15 mouse cellular contexts compared by ENCODE assay signal in the genomic region with DNA sequence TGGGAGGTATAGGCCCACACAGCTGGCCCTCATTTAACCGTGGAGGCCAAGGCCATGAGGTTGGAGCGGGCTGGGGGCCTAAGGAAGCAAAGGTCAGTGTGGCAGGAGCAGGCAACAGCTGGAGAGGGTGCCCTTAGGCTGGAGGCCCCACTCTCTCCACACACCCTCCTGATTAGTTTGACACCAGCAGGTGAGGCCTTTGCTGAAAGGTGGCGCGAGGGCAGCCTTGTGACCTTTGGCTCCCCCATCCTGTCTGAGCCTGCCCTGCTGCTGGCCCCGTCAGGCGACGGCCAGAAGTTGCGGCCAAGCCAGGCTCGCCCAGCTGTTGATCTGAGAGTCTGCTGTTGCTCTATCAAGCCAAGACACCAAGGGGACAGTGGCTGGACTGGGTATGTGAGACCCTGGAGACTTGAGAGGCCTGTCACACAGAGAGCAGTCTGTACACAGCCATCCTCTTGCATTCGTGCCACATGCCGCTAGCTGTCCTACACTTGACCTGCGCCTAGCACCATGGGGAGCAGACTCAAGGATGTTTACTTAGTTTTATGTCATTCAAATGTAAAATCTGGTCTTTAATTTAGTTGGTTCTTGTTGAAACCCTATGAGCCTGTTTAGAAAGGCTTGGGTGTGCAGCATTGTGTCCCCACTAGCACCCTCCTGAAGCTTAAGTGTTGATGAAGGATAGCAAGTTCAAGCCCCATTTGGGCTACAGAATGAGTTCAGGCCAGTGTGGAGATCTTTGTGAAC.
DNase-seq lines count a peak whose midpoint lies in the region; ATAC-seq and TF ChIP-seq lines count a peak whose summit lies in the region.
"Had no signal": no experiment of that assay in that cellular context is flagged by ENCODE, and none has a peak within 500 bp of the region (broad histone marks: within the 10 kb centered on the region; RNA-seq: fewer than 3 reads in every experiment).

No protein-coding gene starts in this region.

- peaks cover 34% of the 10 kb centered on the region for H3K4me1 ChIP-seq in forebrain, embryonic 10.5 days
- 0 out of 2 replicates have a peak, but pooled peaks cover 5% of the 10 kb centered on the region for H3K4me1 ChIP-seq in forebrain, embryonic 12.5 days
- H3K4me1 ChIP-seq in lung, postnatal 0 days (ENCODE audit: insufficient read depth, low read depth, low read length), result no peaks in the 10 kb centered on the region
- H3K4me1 ChIP-seq: liver, embryonic 13.5 days; neural tube, embryonic 12.5 days had no signal

- H3K27me3 ChIP-seq in forebrain, embryonic 10.5 days (ENCODE audit: poor library complexity, severe bottlenecking), result peaks cover 43% of the 10 kb centered on the region
- peaks cover 12% of the 10 kb centered on the region; the same call in 1 of the 2 replicates for H3K27me3 ChIP-seq in forebrain, embryonic 12.5 days
- H3K27me3 ChIP-seq in lung, postnatal 0 days (replicated peaks; ENCODE audit: insufficient read depth, low read length), result no peaks in the 10 kb centered on the region
- H3K27me3 ChIP-seq: liver, embryonic 13.5 days; neural tube, embryonic 12.5 days had no signal

- ATAC-seq in forebrain, embryonic 12.5 days (ENCODE audit: low FRiP score), result no peak
- no peak for ATAC-seq in lung, postnatal 0 days
- ATAC-seq: hindbrain, embryonic 16.5 days; midbrain, embryonic 16.5 days had no signal

- TF ChIP-seq EP300 in lung, postnatal 0 days (IDR thresholded peaks at IDR 0.05), result no peak

- H3K4me3 ChIP-seq in forebrain, embryonic 10.5 days, result no peak overlapping the region
- no peak overlapping the region for H3K4me3 ChIP-seq in forebrain, embryonic 12.5 days (replicated peaks)
- H3K4me3 ChIP-seq in lung, postnatal 0 days (ENCODE audit: low read depth, low read length), result no peak overlapping the region
- H3K4me3 ChIP-seq: liver, embryonic 13.5 days; neural tube, embryonic 12.5 days had no signal

- no peak for DNase-seq in forebrain, embryonic 10.5 days (ENCODE audit: extremely low spot score, low spot score)
- peak; percentile 1 for DNase-seq in lung, postnatal 36 days
- DNase-seq in lung, postnatal 0 days (ENCODE audit: low spot score), result no peak
- DNase-seq in gastrocnemius, postnatal 10 days, result peak; percentile 51
- peak; percentile 63 for DNase-seq in skeletal muscle tissue, adult 2 months (ENCODE audit: low read depth, low spot score)
- DNase-seq in cerebellum, postnatal 10 days, result no peak
- DNase-seq in cerebellum, postnatal 4 days (ENCODE audit: low spot score in 2 of 2), result no peak
- DNase-seq: cerebellum, postnatal 25 days; liver, embryonic 13.5 days; thymus, postnatal 14 days had no signal

- peaks cover 8% of the 10 kb centered on the region for H3K36me3 ChIP-seq in forebrain, embryonic 10.5 days (replicated peaks)
- no peaks in the 10 kb centered on the region for H3K36me3 ChIP-seq in forebrain, embryonic 12.5 days (replicated peaks)
- H3K36me3 ChIP-seq in lung, postnatal 0 days (ENCODE audit: insufficient read depth, low read length), result no peaks in the 10 kb centered on the region
- H3K36me3 ChIP-seq: liver, embryonic 13.5 days had no signal

- H3K9ac ChIP-seq in forebrain, embryonic 12.5 days, result no peak overlapping the region
- H3K9ac ChIP-seq in lung, postnatal 0 days (replicated peaks; ENCODE audit: low read depth), result no peak overlapping the region
- H3K9ac ChIP-seq: liver, embryonic 13.5 days; neural tube, embryonic 12.5 days had no signal

- H3K4me2 ChIP-seq in forebrain, embryonic 12.5 days, result no peak overlapping the region
- H3K4me2 ChIP-seq in lung, postnatal 0 days (replicated peaks; ENCODE audit: low read depth, low read length), result no peak overlapping the region
- H3K4me2 ChIP-seq: heart, embryonic 11.5 days; liver, embryonic 13.5 days; neural tube, embryonic 12.5 days had no signal

- WGBS in forebrain, embryonic 10.5 days, result 57% methylated on average over 12 of the region's 12 CpGs
- 50% methylated on average over 12 of the region's 12 CpGs for WGBS in forebrain, embryonic 12.5 days
- 37% methylated on average over 12 of the region's 12 CpGs for WGBS in lung, postnatal 0 days

- H3K9me3 ChIP-seq in forebrain, embryonic 10.5 days, result no peaks in the 10 kb centered on the region
- no peaks in the 10 kb centered on the region for H3K9me3 ChIP-seq in forebrain, embryonic 12.5 days
- H3K9me3 ChIP-seq in lung, postnatal 0 days (ENCODE audit: low read length), result no peaks in the 10 kb centered on the region
- H3K9me3 ChIP-seq: liver, embryonic 13.5 days; neural tube, embryonic 12.5 days had no signal

- H3K27ac ChIP-seq in forebrain, embryonic 10.5 days, result 0 out of 2 replicates have a peak overlapping the region, but pooled peaks have one; percentile 22
- H3K27ac ChIP-seq in forebrain, embryonic 12.5 days, result no peak overlapping the region
- H3K27ac ChIP-seq in lung, postnatal 0 days (ENCODE audit: low read length), result no peak overlapping the region
- H3K27ac ChIP-seq: liver, embryonic 13.5 days; neural tube, embryonic 12.5 days had no signal

- TF ChIP-seq CTCF in lung, postnatal 0 days (IDR thresholded peaks at IDR 0.05), result no peak

Comparison
In these comparisons a context has a peak if more than half of its experiments do, and no peak if none do; other contexts are left out.
1. DNase-seq: peak in lung, postnatal 36 days (single experiment), gastrocnemius, postnatal 10 days (single experiment) and skeletal muscle tissue, adult 2 months (single experiment); none in forebrain, embryonic 10.5 days (single experiment), lung, postnatal 0 days (single experiment), cerebellum, postnatal 10 days (0 of 2) and cerebellum, postnatal 4 days (0 of 2).